Mouse (Mus musculus) left cerebral cortex, adult 2 months (tissue): ENCODE measurements around the gene Paqr4. TPM values are rescaled to one million over a fixed set of nuclear protein-coding genes. Genes with fewer than 3 reads are reported as not detected.
"Not testable (repeated sequence)": the region's sequence is repeated elsewhere in the genome, so short reads cannot be mapped to it uniquely, and the experiment has no call there.

Experiments used
- DNase-seq, 2 experiments: peaks; one replicate each; pipeline ENCODE4 v3.0.0; 2021 to 2022; ENCODE audit warnings: low spot score in 2 of 2, mixed read lengths in 1 of 2; ENCODE audit errors: extremely low spot score in 1 of 2
- H3K27ac ChIP-seq: fragments of 200-600 bp; 2 replicates; pipeline ENCODE4 v1.8.1; 2022
- H3K4me3 ChIP-seq: fragments of 200-600 bp; 2 replicates; pipeline ENCODE4 v1.8.1; 2022
- CTCF ChIP-seq: fragments of 200-600 bp; IDR thresholded peaks from 2 replicates; pipeline ENCODE4 v1.8.1; 2022; ENCODE audit warnings: antibody characterized with exemption, mild to moderate bottlenecking, moderate library complexity
- intact Hi-C: fragments of 180-260 bp; cut with DNase I; formaldehyde crosslinking; loops from one replicate; pipeline ENCODE4 v1.15.1; 2025
- long read RNA-seq, 2 experiments: library from polyadenylated mRNA; stranded (forward); transcript quantifications; one replicate each; pipeline ENCODE4 v2.0.0; 2021; ENCODE audit warnings: borderline mapping rate in 2 of 2
- total RNA-seq, 2 experiments: library from RNA; stranded (reverse); gene quantifications; 2 replicates each; pipeline ENCODE4 v1.2.3; 2021

Gene Paqr4
- 10 to 100 TPM; 50.9 to 56.0 TPM for total RNA-seq
- long read RNA-seq, experiment 1, transcript Paqr4-201 (3 exons, 2,575 nt): major isoform, 109 of 125 reads
- long read RNA-seq, experiment 1, partial matches to known transcripts: 0 of 125 reads
- long read RNA-seq, experiment 1, other reads (novel, unspliced or antisense): 14 of 125 reads
- long read RNA-seq, experiment 2, transcript Paqr4-201 (3 exons, 2,575 nt): major isoform, 91 of 104 reads
- long read RNA-seq, experiment 2, partial matches to known transcripts: 1 of 104 reads
- long read RNA-seq, experiment 2, other reads (novel, unspliced or antisense): 12 of 104 reads

DNA sequence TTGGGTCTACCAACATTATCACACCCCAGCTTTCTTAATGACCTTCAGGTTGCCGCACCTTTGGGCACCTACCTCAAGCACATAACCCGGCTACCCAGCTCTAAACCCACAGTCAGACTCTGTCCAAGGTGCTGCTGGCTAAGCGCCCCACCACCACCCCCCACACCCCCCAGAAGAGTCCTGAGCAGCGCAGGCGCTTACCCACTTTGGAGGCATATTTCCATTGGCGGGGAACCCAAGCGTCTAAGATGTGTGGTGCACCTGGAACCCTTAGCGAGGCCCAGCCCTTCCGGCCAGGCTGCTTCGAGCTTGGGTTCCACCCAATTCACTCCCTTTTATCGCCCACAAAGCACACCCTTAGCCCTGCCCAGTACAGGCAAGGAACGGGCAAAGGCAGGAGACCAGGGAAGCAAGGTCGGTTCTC lies at the start of gene Paqr4:
TSS of gene Paqr4 (minus strand) at position 270 of the 424 bp plus-strand sequence.
- DNase-seq: no peak
- peak within 1 kb of the TSS; percentile 92 for H3K27ac ChIP-seq
- H3K4me3 ChIP-seq: peak within 1 kb of the TSS; percentile 65
- intact Hi-C loops: loop anchor here (5.0 kb wide), 1 partner anchor 62 kb away; no protein-coding TSS in a partner anchor
- TF ChIP-seq CTCF: no peak

- H3K4me3 ChIP-seq: peak overlapping the region; percentile 64
- DNase-seq: no peak
- H3K27ac ChIP-seq: peak overlapping the region; percentile 87
- intact Hi-C loops: loop anchor here (1.0 kb wide), 1 partner anchor 12 kb away; no protein-coding TSS in a partner anchor
- no peak for TF ChIP-seq CTCF
Observed at GRCm38 (mm10) chr17:23789749-23790268, 49.1 kb upstream of the Paqr4 start.

DNA sequence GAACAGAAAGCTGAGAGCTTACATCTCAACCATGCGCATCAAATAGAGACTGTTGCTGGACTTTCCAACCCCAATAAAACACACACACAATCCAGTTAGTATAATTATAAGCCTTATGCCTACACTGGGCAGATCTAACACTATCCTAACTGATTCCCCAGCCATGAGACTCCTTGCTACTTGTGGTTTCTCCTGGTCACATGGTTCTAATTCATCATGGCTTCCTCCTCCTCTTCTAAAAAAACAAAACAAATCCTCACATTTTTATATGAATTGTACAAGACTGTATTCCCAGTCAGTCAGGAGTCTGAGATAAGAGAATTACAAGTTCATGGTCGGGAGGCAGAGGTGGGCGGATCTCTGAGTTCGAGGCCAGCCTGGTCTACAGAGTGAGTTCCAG lies 48.3 kb upstream of the Paqr4 start:
- no peak overlapping the region for H3K27ac ChIP-seq
- no peak for TF ChIP-seq CTCF
- DNase-seq: no peak
- intact Hi-C loops: no loop called here
- H3K4me3 ChIP-seq: no peak overlapping the region

DNA sequence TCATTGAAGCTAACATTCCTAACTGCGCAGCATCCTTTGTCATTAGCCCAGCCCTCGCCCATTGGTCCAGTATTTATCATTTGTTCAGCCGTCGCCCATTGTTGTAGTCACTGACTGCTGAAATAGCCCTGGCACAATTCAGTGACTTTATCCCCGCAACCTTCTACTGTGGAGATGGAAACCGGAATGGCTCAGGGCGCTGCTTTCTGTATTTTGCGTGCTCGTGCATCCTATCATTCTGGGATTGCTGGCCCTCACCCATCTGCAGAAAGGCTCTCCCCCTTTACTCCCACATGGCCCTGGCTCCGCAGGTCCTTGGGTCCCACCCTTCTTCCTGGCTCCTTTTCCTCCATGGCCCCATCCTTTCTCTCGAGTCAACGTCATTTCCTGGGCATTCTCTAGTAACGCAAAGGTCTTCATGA lies 45.9 kb upstream of the Paqr4 start:
- intact Hi-C loops: no loop called here
- TF ChIP-seq CTCF: no peak
- Histone ChIP-seq H3K27ac (peak overlapping the region; percentile 72), H3K4me3 (peak overlapping the region; percentile 55)
- DNase-seq: no peak

GRCm38 (mm10) chr17:23785561-23786471 lies 45.1 kb upstream of the Paqr4 start, which contains the start of gene Flywch2:
Flywch2 (minus strand) TSS chr17:23786081.
- peak; percentile 85 to 88 for DNase-seq
- peak; percentile 31 for TF ChIP-seq CTCF
- Histone ChIP-seq H3K4me3 (peak within 1 kb of the TSS; percentile 55), H3K27ac (peak within 1 kb of the TSS; percentile 72)
- intact Hi-C loops: no loop called here

- DNase-seq: no peak
- intact Hi-C loops: no loop called here
- no peak overlapping the region for H3K27ac ChIP-seq
- TF ChIP-seq CTCF: no peak
- no peak overlapping the region for H3K4me3 ChIP-seq
Observed at GRCm38 (mm10) chr17:23783352-23783751, 42.7 kb upstream of the Paqr4 start.

- TF ChIP-seq CTCF: no peak
Observed at GRCm38 (mm10) chr17:23778447-23778846, 37.8 kb upstream of the Paqr4 start.

GRCm38 (mm10) chr17:23777141-23777540 lies 36.5 kb upstream of the Paqr4 start:
- Histone ChIP-seq H3K4me3 (no peak overlapping the region), H3K27ac (no peak overlapping the region)
- intact Hi-C loops: no loop called here
- TF ChIP-seq CTCF: no peak
- no peak for DNase-seq

More at GRCm38 (mm10) chr17:23778447-23778846, 37.8 kb upstream of the Paqr4 start:
- intact Hi-C loops: no loop called here
- Histone ChIP-seq H3K4me3 (no peak overlapping the region), H3K27ac (no peak overlapping the region)
- no peak for DNase-seq

GRCm38 (mm10) chr17:23776216-23776615 lies 35.5 kb upstream of the Paqr4 start:
- TF ChIP-seq CTCF: no peak
- DNase-seq: no peak
- Histone ChIP-seq H3K4me3 (no peak overlapping the region), H3K27ac (no peak overlapping the region)
- intact Hi-C loops: no loop called here

- peak; percentile 81 for TF ChIP-seq CTCF
Observed at GRCm38 (mm10) chr17:23774090-23774489, 33.4 kb upstream of the Paqr4 start.

GRCm38 (mm10) chr17:23773676-23774075 lies 33.0 kb upstream of the Paqr4 start:
- no peak for DNase-seq
- intact Hi-C loops: loop anchor here (5.0 kb wide), 2 partner anchors 69 to 189 kb away; partner anchors contain the start of genes Prss32 and Prss41
- Histone ChIP-seq H3K4me3 (no peak overlapping the region), H3K27ac (no peak overlapping the region)
- no peak for TF ChIP-seq CTCF

More at GRCm38 (mm10) chr17:23774090-23774489, 33.4 kb upstream of the Paqr4 start:
- DNase-seq: peak; percentile 73 to 81
- Histone ChIP-seq H3K27ac (no peak overlapping the region), H3K4me3 (no peak overlapping the region)
- intact Hi-C loops: loop anchor here (5.0 kb wide), 2 partner anchors 68 to 188 kb away; partner anchors contain the start of genes Prss32 and Prss41

DNA sequence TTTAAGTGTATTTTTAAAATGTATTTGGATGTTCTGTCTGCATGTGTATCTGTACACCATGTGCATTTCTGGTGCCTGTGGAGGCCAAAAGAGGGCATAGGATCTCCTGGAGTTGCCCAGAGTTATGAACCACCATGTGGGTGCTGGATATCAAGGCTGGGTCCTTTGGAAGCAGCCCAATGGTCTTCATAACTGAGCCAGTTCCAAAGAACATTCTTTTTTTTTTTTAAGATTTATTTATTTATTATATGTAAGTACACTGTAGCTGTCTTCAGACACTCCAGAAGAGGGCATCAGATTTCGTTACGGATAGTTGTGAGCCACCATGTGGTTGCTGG lies 31.5 kb upstream of the Paqr4 start:
- peak; percentile 2; the same call in 1 of the 2 replicates for TF ChIP-seq CTCF
- intact Hi-C loops: loop anchor here (5.0 kb wide), 2 partner anchors 70 to 190 kb away; partner anchors contain the start of genes Prss32 and Prss41
- DNase-seq, H3K27ac ChIP-seq: not testable (repeated sequence)
- H3K4me3 ChIP-seq: peak overlapping the region; percentile 91
